Mouse (Mus musculus) T-helper 1 cell (primary cell): ENCODE results near the gene Ak5.

Source experiments
- in situ Hi-C: fragments of 300-600 bp; cut with MboI, MseI; formaldehyde crosslinking; loops from one replicate; pipeline ENCODE4 v1.15.1; 2025; ENCODE audit warnings: high pct_unique_total_duplicates

The Ak5 gene

DNA sequence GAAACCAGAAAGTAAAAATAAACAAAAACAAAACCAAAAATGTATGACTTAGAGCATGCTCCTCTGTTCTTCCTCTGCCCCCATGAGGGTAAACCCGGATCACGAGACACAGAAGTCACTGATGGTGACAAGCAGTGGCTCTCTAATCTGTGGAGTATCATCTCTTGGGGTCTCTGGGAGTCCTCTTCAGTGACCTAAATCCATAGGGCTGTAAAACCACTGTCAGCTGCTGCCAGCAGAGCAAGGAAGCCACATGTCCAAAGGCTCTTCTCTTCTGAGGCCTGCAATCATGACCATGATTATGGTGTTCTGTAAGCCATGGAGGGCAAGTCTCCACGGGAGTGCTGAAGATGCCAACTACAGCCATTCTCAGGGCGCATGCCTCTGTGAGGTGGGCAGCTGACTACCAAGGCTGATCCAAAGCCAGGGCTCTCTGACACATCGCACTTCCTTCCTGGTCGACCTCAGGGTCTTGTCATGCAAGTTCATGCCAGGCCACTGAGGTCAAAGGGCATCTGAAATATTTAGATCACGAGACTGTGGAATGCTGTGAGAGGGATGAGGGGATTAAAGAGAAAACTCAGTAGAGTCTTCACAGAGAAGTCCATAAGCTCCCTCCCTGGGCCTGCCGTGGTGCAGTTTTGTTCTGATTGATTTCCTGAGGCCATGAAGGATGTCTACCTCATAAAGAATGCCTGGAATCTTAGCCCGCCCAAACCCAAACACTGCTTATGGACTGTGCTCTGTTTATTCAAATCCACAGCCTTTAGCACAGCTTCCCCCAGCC is 99.5 kb downstream of the Ak5 start:
- in situ Hi-C loops, result no loop called here

DNA sequence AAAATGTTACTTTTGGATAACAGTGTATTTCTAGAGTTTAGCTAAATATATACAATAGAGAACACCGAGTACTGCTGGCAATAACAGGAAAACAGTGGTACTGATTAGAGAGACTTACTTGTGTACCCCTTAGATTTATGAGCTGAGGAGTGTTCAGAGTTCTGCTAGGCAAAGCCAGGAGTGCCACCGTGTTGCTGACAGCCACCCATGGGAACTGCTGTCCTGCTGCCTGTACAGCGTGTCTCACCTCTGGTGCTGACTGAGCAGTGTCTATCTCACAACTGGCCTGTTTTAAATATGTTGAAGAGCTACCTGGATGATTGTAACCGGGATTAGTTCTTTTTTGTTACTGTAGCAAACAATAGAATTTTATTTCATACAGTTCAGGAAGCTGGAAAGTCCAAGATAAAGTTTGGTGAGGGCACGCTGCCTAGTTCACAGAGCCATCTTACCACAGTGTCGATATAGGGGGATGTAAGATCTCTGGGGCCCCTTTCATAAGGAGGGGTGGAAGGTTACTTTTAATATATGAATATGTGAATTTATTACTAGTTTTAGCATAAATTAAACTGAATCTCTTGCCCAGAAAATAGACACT is 103.5 kb downstream of the Ak5 start:
- in situ Hi-C loops, result no loop called here

DNA sequence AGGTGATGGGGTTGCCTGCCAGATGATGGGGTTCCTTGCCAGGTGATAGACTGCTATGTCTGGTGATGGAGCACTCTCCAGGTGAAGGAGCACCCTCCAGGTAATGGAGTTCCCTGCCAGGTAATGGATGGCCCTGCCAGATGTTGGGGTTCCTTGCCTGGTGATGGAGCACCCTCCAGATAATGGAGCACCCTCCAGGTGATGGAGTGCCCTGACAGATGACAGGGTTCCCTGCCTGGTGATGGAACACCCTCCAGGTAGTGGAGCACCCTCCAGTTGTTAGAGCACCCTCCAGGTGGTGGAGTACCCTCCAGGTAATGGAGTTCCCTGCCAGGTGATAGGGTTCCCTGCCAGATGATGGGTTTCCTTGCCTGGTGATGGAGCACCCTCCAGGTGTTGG is 104.3 kb downstream of the Ak5 start:
- in situ Hi-C loops, result no loop called here

DNA sequence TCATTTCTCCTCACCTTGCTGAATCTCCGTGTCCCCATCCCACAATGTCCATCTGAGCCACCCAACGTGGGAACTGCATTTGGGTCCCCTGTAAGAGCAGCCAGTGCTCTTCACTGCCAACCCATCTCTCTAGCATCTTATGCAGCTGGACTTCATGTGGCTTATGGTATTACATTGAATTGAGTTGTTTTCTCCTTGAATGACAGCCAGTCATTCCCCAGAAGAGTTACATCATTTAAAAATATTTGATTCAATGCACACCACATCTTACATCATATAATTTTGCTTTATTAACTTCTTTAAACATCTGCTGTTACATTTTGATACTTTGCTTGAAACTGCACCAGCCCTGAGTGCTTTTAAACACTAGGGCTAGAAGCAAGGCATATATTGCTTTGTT is 106.5 kb downstream of the Ak5 start:
- in situ Hi-C loops, result no loop called here

DNA sequence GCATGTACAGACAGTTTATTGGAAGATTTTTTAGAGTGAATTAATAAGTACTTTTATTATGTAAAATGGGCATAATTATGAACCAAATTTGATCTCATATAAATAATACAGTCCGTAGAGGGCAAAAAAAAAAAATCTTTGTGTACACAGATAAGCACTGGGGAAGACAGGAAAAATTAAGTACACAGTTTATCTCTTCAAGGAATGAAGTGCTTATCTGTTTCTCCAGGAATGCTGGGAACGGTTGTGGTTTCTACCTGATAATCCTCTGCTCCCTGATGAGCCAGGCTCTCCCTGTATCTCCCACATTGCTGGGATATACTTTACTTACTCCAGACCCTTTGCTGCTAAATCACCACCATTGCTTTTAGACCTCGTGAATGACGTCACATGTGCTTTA is 108.9 kb downstream of the Ak5 start:
- in situ Hi-C loops, result no loop called here

DNA sequence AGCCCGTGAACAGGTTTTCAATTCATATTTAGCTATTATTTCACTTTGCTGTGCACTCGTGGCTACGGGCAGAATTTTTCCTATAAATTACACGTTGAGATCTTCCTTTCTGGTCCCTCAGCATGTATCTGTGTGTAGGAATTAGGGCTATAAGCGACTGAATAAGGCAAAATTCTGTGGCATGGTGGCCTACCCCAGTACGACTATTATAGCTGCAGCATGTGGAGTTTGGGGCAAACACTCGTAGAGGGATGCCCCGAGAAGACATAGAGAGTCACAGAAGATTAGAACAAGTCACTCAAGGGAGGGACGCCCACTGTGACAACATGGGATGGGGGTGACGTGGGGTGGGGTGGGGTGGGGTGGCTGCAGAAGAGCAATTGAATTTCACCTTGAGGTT is 110.1 kb downstream of the Ak5 start:
- in situ Hi-C loops, result no loop called here

DNA sequence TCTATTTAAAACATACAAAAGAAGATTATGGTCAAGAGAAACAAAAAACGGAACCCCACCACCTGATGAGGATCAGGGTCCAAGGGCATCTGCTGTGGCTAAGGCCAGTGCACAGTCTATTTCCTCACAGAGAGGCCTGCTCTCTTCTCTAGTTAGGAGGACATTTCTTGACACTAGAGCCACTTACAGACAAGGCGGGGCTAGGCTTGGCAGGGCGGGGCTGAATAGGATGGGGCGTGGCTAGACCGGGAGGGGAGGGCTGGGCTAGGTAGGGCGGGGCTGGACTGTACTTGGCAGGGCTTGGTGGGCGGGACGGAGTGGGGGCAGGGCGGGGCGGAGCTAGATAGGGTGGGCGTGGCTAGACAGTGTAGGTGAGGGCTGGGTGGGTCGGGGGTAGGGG is 110.5 kb downstream of the Ak5 start:
- in situ Hi-C loops, result no loop called here

DNA sequence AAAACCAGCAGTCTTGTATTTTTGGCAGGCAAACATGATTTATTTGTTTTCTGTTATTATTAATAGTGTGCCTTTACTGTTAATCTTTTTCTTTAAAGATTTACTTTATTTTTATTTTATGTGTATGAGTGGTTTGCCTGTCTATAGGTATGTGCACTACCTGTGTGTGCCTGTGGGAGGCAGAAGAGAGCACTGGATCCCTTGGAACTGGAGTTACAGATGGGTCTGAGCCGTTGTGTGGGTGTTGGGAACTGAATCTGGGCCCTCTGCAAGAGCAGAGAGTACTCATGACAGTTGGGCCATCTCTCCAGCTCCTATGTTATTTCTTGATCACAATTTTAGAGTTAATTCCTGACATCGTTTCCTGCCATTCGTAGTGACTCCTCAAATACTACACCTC is 111.2 kb downstream of the Ak5 start:
- in situ Hi-C loops, result no loop called here

DNA sequence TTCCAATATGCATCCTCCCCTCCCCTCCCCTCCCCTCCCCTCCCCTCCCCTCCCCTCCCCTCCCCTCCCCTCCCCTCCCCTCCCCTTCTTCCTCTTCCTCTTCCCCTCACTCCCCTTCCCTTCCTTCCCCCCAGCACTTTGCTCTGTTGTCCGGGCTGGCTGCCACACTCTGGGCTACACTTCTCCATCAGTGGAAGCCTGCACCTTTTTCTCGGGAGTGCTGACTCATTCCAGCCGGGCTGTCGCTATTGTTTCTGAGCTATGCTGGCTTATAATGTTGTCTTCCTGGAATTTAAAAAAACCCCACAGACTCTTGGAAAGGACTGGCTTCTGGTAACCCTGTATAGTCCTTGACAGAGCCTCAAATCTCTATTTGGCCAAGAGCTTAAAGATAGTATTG is 111.7 kb downstream of the Ak5 start:
- in situ Hi-C loops, result no loop called here

DNA sequence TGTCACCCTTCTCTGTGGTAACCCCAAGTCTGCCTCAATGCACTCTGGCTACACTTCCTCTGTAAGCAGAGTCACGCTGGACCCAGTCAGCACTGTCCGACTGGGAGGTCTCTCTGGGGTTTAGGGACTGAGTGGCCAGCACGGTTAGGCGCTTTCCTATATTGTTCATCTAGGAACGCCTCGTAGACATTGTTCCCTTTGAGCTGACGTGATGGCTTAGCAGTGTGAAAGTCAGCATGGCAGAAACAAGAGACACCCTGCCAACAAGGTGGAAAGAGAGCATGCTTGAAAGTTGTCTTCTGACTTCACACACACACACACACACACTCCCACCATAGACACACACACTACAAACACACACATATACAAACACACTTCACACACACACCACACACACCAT is 112.9 kb downstream of the Ak5 start:
- in situ Hi-C loops, result no loop called here

DNA sequence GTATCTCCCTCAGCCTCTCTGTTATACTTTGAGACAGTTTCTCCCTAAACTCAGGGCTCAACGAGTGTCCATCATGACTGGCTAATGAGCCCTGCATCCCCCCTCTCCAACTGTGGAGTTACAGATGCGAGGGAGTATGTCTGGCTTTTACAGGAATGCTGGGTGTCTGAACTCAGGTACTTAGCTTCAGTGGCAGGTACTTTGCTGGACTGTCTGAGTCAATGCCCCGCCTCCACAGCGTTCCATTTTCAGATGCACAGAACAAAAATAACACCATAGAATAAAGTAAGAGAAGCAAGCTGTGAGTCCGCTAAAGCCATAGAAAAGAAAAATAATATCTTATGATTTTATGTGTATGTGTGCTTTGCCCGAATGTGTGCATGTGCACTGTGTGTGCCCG is 113.8 kb downstream of the Ak5 start:
- in situ Hi-C loops, result no loop called here

DNA sequence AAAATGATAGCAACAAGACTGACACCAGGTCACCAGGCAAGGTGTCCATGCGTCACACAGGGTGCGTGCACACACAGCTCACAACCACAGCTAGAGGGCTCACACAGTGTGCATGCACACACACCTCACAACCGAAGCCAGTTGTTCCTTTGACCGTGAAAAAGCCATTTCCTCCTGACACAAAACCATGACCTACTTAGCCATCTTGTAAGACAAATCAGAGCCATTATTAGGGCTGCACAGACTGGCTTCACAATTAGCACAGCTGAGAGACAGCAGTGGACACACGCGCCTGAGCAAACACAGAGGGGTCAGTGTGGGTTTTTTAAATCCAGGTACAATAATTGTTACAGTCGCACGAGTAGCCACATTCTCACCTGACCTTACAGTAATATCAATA is 115.5 kb downstream of the Ak5 start:
- in situ Hi-C loops, result no loop called here

DNA sequence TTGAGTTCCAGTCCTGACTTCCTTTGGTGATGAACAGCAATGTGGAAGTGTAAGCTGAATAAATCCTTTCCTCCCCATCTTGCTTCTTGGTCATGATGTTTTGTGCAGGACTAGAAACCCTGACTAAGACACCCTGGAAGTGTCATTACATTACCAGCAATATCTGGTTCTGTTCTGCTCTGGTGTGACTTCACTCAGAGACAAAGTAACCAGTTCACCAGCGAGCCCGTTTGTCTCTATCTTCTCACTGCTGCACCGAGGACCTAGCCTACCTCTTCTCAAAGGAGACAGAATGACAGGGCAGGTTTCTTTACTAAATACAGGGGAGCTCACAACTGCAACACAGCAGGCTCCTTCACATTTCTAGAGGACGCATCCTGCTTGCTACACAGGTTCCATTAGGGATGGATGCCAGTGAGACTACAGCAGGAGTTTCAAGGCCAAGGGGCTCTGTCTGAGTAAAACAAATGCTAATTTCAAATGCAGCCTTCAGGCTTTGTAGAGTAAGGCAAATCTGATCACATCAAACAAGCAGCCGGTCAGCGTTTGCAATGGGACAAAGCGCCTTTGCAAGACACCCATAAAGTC is 117.5 kb downstream of the Ak5 start:
- in situ Hi-C loops, result no loop called here

DNA sequence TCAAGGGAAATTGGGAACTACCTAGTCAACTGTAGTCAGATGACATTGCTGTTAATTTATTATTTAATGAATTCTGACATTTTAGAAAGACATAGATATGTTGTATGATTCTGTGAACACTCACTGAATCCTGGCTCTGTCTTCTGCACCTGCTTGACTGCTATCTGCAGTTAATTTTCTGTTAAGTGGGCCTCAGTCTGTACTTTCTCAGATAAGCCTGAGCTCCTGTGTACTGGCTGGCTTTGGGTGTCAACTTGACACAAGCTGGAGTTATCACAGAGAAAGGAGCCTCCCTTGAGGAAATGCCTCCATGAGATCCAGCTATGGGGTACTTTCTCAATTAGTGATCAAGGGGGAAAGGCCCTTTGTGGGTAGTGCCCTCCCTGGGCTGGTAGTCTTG is 118.1 kb downstream of the Ak5 start:
- in situ Hi-C loops, result no loop called here

DNA sequence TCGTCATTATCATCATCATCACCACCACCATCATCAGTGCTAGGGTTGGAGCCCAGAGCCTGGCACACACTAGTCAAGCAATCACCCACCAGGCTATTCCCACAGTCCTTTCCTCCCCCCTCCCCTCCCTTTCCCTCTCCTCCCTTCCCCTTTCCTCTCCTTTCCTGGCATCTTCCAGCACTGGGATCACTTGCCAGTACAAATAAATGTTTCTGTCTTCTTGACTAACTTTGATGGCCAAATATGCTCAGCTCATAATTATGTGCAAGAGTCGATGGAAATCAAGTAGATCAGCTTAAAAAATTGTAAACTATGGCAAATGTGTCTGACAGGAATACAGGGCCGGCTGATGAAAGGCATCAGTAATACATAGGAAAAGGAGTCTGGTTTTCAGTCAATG is 123.2 kb downstream of the Ak5 start:
- in situ Hi-C loops, result no loop called here

DNA sequence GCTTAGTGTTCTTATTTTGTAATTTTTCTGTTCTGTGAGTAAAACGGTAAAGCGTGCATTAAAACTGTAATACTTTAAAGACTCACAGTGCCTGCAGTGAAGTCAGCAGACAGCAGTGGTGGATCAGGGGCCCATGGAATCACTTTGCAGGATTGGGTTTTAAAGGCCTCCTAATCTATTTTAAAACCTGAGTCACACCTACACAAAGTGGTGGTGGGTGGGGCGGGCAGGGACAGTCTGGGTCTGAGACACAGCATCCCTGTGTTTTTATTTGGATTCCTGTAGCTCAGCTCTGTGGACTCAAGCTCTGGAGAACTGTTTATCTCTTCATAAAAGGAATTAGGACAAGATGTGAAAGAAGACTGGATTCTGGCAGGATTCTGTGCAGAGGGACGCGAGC is 125.9 kb downstream of the Ak5 start:
- in situ Hi-C loops, result no loop called here

DNA sequence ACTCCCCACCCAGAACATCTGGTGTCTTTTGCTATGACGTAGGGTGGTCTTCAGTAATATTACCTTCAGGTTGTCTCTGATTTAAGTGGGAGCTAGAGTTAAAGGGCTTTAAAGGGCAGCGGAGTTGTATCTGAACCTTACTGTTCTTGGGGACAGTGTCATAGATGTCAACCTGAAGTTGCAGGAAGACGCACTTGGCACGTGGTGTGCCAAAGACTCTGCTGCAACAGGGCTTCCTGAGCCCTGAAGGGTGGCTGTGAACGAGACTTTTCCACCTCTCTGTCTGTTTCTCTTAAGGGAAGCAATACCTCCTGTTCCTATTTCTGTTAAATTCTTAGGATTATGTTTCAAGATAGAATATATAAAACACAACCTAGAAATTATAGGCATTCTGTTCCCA is 137.8 kb downstream of the Ak5 start:
- in situ Hi-C loops, result no loop called here

DNA sequence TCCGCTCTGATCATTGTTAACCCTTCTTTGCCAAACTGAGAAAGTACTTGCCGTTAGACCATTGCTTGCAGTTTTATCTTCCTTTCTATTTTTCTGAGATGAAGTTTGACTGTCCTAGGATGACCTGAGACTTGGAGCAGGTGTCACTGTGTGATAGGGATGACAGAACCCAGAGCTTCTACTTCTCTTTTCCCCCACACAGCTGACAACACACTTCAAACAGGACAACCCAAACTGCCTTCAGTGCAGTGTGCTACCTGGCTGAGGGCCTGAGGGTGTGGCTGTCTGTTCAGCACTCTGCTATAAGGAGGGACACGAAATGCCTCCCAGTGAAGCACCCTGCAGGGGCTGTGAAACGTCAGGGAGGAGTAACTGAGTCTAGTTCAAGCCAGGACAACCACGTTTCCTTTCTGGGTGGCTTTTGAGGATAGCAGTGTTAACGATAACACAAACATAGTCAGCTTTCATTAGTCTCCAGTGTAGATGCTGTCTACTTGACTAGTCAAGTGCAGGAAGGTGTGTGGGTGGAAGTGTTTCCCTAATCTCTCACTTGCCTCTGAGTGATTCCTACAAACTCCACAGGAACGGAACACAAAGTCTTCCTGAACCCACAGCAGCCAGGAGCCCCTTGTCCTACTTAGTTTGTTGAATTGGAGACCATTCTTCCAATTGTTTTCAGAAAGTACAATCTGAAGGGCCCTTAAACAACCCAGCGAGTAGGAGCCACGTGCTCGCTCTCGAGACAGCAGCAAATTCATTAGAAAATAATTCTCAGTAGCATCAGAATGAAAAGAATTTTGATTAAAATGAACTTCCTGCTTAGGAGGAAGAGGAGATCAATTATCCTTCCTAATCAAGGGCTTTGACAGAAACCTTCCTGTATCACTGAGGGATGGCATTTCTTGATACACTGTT is 138.8 kb downstream of the Ak5 start:
- in situ Hi-C loops, result no loop called here

DNA sequence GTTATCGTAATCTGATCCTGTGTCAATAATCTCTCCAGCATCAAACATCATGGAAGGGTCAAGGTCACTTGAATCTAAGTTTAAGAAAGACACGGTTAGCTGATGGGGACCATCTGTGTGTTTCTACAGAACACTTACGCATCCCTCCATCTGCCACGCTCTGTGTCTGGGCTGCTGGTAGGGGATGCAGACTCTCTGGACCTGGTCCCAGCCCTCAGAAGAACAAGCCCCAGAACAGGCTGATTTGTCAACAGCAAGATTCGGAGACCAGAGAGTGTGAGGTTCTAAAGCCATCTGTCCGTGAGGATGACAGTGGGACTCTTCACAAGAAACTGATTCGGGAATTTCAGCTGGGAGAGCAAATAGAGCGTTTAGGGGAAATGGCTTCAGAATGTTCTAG is 141.4 kb downstream of the Ak5 start:
- in situ Hi-C loops, result no loop called here

DNA sequence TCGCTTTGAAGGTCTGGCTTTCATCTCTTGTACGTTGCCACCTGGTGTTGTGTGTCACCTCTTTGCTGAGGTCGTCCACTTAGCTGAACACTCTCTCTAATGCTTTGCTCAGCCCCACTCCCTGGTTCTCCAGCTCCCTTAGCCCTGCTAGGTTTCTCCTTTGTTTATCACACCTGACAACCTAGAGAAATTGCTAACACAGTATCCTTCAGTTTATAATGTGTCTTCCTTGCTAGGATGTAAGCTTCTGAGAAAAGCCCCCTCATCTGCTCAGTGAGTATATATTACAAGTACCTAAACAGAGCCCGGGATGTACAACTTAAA is 144.9 kb downstream of the Ak5 start:
- in situ Hi-C loops, result no loop called here

DNA sequence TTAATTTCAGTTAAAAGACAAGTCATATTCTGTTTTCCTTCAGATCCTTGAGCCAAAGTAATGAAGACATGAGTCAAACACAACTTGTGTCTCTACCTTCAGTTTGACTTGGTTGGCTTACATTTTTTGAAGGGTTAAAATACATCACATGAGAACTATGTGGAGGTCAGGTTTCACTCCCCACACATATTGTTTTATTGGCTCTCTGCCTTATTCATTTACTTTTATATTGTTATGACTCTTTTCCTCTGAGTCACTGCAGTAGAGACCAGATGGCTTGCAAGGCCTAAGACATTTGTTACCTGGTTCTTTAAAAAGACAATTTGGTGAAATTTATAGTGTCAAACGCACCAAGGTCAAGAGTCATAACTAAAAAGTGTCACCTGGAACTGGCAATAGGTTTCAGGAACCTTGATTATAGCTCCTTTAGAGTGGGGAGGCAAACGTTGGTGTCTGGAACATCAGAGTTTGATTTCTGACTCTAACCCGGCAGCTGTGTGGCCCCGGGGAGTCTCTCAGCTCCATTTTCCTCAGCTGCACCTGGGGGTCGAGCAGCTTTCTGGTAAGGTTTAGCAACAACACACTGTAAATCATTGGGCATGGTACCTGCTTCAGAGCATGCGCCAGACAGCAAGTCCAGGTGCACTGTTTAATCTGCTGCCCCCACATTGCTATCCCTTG is 145.4 kb downstream of the Ak5 start:
- in situ Hi-C loops, result no loop called here

DNA sequence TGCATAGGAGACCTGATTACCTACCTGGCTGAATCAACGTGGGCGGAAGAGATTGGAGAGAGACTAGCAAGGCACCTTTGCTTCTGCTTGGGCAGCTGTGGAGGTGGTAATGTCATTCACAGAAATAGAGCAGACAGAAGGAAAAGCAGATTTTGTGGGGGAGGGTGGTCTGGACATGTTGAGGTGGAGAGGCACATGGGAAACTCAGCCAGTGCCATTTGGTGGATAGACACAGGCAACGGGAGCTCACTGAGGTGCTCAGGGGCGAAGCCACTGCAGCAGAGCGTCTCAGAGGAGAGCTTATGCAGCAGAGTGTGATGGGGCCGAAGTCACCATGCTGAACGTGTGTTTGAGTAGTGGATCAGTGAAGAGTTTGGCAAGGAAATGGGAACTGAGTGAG is 147.1 kb downstream of the Ak5 start:
- in situ Hi-C loops, result no loop called here
